Mouse (Mus musculus): ENCODE data around the gene Dnajb9. TPM values are rescaled to one million over a fixed set of nuclear protein-coding genes. Genes with fewer than 3 reads are reported as not detected.

Dnajb9 gene
- polyA plus RNA-seq (2012; fragmentation: generic; extraction: Trizol) = 1 to 10 TPM in 1 of 2 experiments, under 1 TPM in 1; 0.36 to 3.1 TPM

GRCm38 (mm10) chr12:44209824-44210752 lies at the start of gene Dnajb9:
Gene Dnajb9, minus strand, starts transcription at chr12:44210326.

DNA sequence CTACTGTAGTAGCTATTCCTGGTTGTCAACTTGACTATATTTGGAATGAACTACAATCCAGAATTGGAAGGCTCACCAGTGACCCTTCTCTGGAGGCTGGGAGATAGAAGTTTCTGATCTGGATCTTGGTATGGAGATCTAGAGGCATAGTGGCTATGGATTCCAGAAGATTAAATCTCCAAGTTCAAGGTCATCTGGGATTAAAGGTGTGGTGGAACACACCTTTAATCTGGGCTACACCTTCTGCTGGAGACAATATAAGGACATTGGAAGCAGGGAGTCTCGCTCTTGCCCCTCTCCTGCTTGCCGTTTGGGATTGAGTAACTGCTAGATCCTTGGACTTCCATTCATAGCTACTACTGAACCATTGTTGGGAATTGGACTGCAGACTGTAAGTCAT lies 10.9 kb upstream of the Dnajb9 start, which contains the start of gene Pnpla8:
Gene Pnpla8, plus strand, starts transcription at position 301 of the 400 bp plus-strand sequence.

Other genes with a start within 250 kb of the Dnajb9 start
- 1 to 10 TPM in 1 of 2 experiments, under 1 TPM in 1; 0.42 to 4.8 TPM for gene Pnpla8, start 11.0 kb upstream of the Dnajb9 start, polyA plus RNA-seq (2012; fragmentation: generic; extraction: Trizol)
- gene Nrcam, start 118.6 kb upstream of the Dnajb9 start, polyA plus RNA-seq (2012; fragmentation: generic; extraction: Trizol) = under 1 TPM; 0.01 to 0.06 TPM

Measured in C3H10T1/2 (cell line).